Mouse (Mus musculus): ENCODE measurements around the gene Prpsap1. TPM values are rescaled to one million over a fixed set of nuclear protein-coding genes. Genes with fewer than 3 reads are reported as not detected.

Prpsap1 gene
- 29.6 TPM for polyA plus RNA-seq (2014; fragmentation: Illumina TruSeq; extraction: RNeasy Lipid Tissue Mini Kit (QIAGEN cat#74804); ENCODE audit: low read depth, low replicate concordance)

DNA sequence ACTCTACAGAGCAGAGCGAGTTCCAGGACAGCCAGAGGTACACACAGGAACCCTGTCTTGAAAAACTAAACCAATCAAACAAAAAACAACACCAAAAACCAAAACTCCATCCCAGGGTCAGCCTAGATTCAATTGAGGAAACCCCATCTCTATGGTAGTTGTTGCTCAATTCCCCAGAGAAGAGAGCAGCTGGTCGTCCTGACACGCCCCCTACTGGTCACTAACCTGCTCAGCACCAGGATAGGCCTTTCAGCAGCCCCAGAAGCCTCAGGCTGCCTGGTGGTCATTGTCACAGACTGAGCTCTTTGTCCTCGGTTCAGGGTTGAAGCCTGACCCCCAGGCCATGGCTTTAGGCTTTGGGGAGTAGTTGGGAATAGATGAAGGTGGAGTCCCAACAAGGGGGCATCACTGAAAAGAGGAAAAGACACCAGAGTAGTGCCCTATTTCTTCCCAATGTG, at the start of gene Prpsap1:
Gene Prpsap1 (minus strand): TSS at position 408 of the 458 bp plus-strand sequence.

DNA sequence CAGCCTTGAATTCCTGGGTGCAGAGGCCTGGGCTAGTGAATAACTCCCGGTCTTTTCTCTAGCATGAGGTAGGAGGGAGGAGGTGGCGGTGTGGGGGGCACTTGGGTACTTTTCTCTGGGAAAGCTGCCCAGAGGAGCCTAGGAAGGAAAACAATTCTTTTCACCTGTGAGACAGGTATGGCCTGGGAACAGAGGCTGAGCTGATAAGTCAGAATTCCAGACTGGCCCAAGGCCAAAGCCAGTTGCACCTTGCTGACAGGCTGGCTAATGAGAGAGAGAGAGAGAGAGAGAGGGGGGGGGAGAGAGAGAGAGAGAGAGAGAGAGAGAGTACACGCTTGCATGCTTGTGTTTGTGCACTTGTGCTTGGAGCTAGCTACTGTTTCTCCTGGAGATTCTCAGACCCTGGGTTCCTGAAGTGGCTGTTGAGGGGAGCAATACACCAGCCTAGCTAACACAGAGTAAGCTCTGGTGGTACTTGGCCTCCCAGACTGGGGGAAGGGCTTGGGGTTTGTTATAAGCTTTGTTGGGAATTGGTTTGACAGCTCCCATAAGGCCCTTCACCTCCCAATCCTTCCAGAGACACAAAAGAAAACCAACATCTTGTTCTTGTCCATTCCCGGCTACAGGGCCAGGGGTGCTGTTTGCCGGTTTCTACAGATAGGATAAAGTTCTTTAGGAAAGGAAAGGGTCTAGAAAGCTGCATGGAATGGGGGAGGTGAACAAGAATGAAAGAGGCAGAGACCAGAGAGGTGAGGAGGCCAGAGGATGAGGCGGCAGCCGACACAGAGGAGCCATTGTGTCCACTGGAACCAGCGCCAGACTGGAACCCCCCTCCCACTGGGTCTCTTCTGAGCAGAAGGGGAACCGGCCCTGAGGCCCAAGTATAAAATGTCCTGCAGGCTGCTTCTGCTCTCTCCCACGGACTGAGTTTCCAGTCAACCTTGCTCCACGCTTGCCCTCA, 36.5 kb upstream of the Prpsap1 start, which contains the start of gene Sphk1:
Gene Sphk1 (plus strand): TSS at position 739 of the 961 bp plus-strand sequence.

DNA sequence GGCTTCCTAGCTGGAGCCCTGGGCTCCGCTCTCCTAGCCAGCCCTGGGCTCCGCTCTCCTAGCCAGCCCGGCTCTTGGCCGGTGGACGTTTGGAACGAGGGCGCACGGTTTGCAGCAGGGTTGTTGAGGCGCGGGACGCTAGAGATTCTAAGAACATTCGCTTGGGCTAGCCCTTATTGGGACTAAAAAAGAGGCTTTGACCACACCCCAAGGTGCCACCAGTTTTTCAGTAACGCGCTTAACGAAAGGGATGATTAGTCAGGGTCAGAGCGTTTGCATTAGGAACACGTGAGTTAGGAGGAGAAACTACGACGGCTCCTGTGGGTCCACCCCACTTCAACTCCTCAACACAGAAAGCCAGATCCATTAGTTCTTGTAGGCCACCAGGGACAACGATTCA, 27.9 kb downstream of the Prpsap1 start, which contains the start of gene Qrich2:
Gene Qrich2 (minus strand): TSS at position 101 of the 400 bp plus-strand sequence.

DNA sequence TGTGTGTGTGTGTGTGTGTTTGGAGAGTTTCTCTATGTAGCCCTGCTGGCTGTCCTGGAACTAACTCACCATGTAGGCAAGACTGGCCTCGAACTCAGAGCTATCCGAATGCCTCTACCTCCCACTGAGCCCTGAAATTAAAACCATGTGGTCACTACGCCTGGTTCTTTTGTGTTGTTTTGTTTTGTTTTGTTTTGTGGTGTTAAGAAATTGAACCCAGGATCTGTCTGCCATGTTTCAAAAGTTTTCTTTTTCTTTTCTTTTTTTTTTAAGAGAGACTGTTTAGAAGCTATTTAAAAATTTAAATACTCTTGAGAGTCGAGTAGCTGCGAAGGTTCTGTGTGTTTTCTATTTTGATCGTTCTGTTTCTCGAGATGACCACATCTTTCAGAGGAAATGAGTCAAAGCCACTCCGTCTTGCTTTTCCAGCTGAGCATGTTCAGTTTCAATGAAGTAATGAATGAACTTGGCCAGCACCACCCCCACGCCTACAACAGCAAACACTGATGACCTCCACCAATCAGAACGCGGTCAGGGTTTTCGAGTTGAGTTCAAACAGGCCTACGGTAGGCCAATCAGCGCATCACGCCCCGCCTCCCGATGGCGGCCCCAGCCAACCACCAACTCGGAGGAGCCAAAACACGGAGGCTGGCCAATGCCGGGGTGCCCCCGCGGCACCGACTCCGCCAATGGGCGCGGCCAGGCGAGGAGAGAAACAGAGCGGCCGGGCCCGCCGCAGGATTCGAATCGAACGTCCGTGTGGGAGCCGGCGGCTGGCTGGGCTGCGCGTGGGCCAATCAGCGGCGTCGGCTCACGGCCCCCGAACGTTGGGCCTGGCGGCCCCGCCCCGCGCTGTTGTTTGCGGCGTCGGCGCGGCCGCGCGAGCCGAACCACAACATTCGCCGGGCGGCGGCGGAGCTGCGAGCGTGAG, 60.4 kb downstream of the Prpsap1 start, which contains the start of gene Ubald2:
Gene Ubald2 (plus strand): TSS at position 739 of the 931 bp plus-strand sequence.

Other genes with a start within 250 kb of the Prpsap1 start
- 56.6 TPM for gene Srp68, start 220.0 kb downstream of the Prpsap1 start, polyA plus RNA-seq (2014; fragmentation: Illumina TruSeq; extraction: RNeasy Lipid Tissue Mini Kit (QIAGEN cat#74804); ENCODE audit: low read depth, low replicate concordance)
- not detected for gene Galr2, start 213.3 kb downstream of the Prpsap1 start, polyA plus RNA-seq (2014; fragmentation: Illumina TruSeq; extraction: RNeasy Lipid Tissue Mini Kit (QIAGEN cat#74804); ENCODE audit: low read depth, low replicate concordance)
- gene Exoc7, start 187.0 kb downstream of the Prpsap1 start, polyA plus RNA-seq (2014; fragmentation: Illumina TruSeq; extraction: RNeasy Lipid Tissue Mini Kit (QIAGEN cat#74804); ENCODE audit: low read depth, low replicate concordance) = 34.8 TPM
- not detected for gene Foxj1, start 158.8 kb downstream of the Prpsap1 start, polyA plus RNA-seq (2014; fragmentation: Illumina TruSeq; extraction: RNeasy Lipid Tissue Mini Kit (QIAGEN cat#74804); ENCODE audit: low read depth, low replicate concordance)
- 4.7 TPM for gene Rnf157, start 81.2 kb downstream of the Prpsap1 start, polyA plus RNA-seq (2014; fragmentation: Illumina TruSeq; extraction: RNeasy Lipid Tissue Mini Kit (QIAGEN cat#74804); ENCODE audit: low read depth, low replicate concordance)
- gene Ubald2, start 60.1 kb downstream of the Prpsap1 start, polyA plus RNA-seq (2014; fragmentation: Illumina TruSeq; extraction: RNeasy Lipid Tissue Mini Kit (QIAGEN cat#74804); ENCODE audit: low read depth, low replicate concordance) = 29.6 TPM
- gene Qrich2, start 28.0 kb downstream of the Prpsap1 start, polyA plus RNA-seq (2014; fragmentation: Illumina TruSeq; extraction: RNeasy Lipid Tissue Mini Kit (QIAGEN cat#74804); ENCODE audit: low read depth, low replicate concordance) = not detected
- 1.5 TPM for gene Sphk1, start 36.7 kb upstream of the Prpsap1 start, polyA plus RNA-seq (2014; fragmentation: Illumina TruSeq; extraction: RNeasy Lipid Tissue Mini Kit (QIAGEN cat#74804); ENCODE audit: low read depth, low replicate concordance)
- 19.6 TPM for gene Ube2o, start 87.2 kb upstream of the Prpsap1 start, polyA plus RNA-seq (2014; fragmentation: Illumina TruSeq; extraction: RNeasy Lipid Tissue Mini Kit (QIAGEN cat#74804); ENCODE audit: low read depth, low replicate concordance)
- not detected for gene Aanat, start 92.2 kb upstream of the Prpsap1 start, polyA plus RNA-seq (2014; fragmentation: Illumina TruSeq; extraction: RNeasy Lipid Tissue Mini Kit (QIAGEN cat#74804); ENCODE audit: low read depth, low replicate concordance)
- gene Rhbdf2, start 132.8 kb upstream of the Prpsap1 start, polyA plus RNA-seq (2014; fragmentation: Illumina TruSeq; extraction: RNeasy Lipid Tissue Mini Kit (QIAGEN cat#74804); ENCODE audit: low read depth, low replicate concordance) = 9.1 TPM
- gene Prcd, start 159.3 kb upstream of the Prpsap1 start, polyA plus RNA-seq (2014; fragmentation: Illumina TruSeq; extraction: RNeasy Lipid Tissue Mini Kit (QIAGEN cat#74804); ENCODE audit: low read depth, low replicate concordance) = 1.2 TPM
- gene Cygb, start 160.1 kb upstream of the Prpsap1 start, polyA plus RNA-seq (2014; fragmentation: Illumina TruSeq; extraction: RNeasy Lipid Tissue Mini Kit (QIAGEN cat#74804); ENCODE audit: low read depth, low replicate concordance) = 42.8 TPM

Measured in heart, adult 10 weeks (tissue).